Mouse (Mus musculus) embryo, embryonic 9.5 days (tissue): ENCODE results near the gene Dtx2.
"Not testable (repeated sequence)": the region's sequence is repeated elsewhere in the genome, so short reads cannot be mapped to it uniquely, and the experiment has no call there.

Source experiments
- DNase-seq: peaks from one replicate; pipeline ENCODE4 v3.0.0-alpha.2; 2017; ENCODE audit errors: extremely low spot score

Dtx2 gene

DNA sequence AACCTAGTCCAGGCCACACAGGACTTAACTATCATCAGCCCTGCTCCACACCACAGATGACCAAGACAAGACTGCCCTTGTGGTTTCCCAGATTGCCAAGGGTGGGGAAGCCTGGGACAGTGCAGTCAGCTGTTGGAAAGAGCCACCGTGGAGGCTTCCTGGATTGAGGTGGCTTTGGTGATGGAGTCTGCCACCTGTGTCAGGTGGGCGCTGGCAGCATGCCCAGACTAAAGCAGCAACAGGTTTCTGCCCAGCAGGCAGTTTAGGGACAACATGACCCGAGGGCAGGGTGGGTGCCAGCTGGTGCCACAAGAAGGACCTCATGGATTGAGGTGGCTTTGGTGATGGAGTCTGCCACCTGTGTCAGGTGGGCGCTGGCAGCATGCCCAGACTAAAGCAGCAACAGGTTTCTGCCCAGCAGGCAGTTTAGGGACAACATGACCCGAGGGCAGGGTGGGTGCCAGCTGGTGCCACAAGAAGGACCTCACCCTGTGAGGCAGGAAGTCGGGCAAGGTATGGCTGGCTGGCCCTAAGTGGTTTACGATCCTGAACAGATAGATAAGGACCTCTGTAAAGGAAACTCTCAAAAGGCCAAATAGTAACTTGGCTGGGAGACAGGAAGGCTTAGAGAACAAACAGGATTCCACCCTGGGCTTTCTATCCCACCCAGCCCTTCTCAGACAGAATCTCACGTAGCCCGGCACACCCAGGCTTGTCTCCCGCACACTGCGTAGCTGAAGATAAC is 72.0 kb downstream of the Dtx2 start:
- not testable (repeated sequence) for DNase-seq

DNA sequence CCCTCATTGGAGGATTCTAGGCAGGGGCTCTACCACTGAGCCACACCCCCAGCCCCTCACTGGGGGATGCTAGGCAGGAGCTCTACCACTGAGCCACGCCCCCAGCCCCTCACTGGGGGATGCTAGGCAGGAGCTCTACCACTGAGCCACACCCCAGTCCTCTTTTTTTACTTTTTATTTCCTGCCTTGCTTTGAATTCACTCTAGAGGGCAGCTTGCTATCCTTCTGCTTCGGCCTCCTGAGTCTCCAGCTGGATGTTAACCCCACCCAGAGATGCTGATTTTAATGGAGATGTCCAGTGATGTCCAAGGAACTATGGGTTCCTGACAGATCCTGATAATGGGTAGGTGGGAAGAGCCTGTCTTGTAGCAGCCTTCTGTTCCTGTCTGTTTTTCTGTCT is 74.8 kb downstream of the Dtx2 start:
- DNase-seq, result no peak

DNA sequence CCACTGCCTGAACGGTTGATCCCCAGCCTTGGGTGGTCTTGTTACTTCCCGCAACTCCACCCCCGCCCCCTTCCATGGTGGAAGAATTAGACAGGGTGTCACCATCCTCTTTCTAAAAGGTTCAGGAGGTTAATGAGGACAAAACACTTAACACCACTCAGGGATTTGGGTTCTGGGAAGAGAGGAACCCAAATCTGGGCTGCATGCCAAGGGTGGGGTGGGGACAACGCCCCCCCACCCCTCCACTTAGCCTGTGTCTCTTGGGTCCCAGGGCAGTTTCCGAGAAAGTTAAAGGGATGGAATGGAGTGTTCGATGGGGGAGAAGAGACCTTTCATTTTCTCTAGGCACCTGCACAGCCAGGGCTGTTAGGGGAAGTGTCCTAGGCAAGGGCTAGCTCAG is 78.5 kb downstream of the Dtx2 start:
- DNase-seq, result no peak

DNA sequence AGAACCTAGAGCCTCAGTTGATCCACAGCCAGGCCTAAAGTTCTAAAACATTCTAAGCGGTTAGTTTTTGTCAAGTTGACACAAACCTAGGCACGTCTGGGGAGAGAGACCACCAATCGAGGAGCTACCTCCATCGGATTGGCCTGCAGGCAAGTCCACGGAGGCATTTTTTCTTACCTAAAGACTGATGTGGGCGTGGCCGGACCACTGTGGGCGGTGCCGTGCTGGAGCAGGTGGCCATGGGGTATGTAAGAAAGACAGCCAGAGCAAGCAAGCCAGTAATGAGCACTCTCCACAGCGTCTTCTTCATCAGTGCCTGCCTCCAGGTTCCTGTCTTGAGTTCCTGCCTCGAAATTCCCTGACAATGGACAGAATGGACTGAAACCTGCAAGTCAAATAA is 78.9 kb downstream of the Dtx2 start:
- no peak for DNase-seq

DNA sequence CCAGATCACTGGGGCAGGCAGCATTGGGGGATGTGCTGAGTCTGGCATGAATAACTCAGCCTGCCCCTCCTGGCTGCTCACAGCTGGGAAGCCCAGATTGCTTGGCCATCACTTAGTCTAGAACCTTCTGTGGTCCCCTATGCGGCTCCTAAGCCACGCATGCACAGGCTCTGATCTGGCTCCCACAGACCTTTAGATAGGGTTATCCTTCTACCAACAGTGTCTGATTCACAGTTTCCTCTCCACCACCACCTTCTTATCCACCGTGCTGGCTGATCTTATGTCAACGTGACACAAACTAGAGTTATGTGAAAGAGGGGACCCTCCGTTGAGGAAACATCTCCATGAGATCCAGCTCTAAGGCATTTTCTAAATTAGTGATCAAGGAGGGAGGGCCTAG is 80.5 kb downstream of the Dtx2 start:
- DNase-seq, result no peak

DNA sequence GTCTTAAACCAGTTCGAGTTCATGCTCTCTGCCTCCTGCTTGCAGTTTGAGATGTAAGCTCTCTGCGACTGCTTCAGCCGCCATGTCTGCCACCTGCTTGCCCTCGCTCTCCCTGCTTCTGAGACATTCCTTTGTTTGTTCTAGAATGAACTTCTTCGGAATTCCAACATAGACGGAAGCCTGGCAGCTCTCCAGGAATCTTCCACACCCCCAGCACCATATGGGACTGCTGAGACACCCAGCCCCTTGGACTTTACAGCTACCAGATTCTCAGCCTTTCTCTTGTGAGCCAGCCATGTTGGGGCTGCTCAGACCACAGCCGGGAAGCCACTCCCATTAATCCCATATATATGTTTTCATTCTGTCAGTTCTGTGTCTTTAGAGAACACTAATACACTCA is 81.7 kb downstream of the Dtx2 start:
- no peak for DNase-seq

DNA sequence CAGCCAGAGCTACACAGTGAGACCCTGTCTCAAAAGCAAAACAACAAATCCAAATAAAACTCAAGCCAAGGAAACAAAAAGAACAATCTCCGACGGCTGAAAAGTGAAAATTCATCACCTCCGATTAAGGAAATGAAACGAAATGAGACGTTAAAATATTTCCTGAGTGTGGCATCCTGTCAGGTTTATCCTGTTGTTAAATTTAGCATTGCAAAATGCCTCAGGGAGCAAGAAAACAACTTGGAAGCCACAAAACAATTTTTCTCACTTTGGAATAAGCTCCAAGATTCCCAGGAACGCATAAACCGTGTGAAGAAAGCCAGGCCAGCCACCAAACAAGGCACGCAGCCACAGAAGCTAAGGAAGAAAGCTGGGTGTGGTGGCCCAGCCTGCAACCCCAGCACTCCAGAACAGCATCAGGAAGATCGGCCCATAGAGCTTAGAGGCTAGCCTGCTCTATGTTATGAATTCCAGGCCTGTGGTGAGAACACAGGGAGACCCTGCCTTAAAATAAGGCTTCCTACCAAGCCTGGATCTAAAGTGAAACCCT is 82.5 kb downstream of the Dtx2 start:
- no peak for DNase-seq

DNA sequence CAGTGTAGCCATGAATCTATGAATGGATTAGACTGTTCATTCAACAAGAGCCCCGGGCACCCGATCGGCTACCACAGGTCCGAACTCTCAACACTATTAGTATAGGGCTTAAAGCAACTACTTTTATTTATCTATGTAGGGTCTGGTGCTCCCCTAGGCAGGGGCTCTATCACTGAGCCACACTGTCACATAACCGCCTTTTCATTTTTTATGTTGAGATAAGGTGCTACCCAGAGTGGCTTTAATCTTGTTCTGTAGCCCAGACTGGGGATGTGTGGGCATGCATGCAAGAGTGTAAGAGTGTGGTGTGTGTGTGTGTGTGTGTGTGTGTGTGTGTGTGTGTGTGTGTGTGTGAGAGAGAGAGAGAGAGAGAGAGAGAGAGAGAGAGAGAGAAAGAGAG is 83.5 kb downstream of the Dtx2 start:
- DNase-seq, result no peak

DNA sequence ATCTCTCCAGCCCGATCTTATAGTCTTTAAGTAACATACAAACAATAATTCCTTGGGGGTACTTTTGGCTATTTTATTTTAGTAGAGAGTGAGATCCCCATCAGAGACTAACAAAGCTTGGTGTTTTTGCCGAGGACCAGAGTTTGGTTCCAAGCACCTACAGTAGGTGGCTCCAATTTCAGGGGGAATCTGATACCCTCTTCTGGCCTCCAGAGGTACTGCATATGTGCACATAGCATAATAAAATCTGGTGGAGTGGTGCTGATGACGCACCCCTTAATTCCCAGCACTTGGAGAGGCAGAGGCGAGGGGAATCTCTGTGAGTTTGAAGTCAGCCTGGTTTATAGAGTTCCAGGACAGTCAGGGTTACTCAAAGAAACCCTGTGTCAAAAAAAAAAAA is 87.7 kb downstream of the Dtx2 start:
- DNase-seq, result no peak
